Mouse (Mus musculus) megakaryocyte, embryonic 14.5 days (primary cell): ENCODE results near the gene Nxph1. TPM values are rescaled to one million over a fixed set of nuclear protein-coding genes. Genes with fewer than 3 reads are reported as not detected.
A peak's percentile ranks its signal among the peaks of the same experiment; 100 is the strongest.

Experiments used
- H3K27me3 ChIP-seq: replicated peaks from 2 replicates; pipeline ENCODE3; 2012; ENCODE audit warnings: inconsistent platforms
- H3K36me3 ChIP-seq: replicated peaks from 2 replicates; pipeline ENCODE3; 2012; ENCODE audit warnings: low read length, inconsistent platforms, mixed read lengths
- H3K4me1 ChIP-seq: 2 replicates; pipeline ENCODE4 v1.6.1; 2012; ENCODE audit warnings: inconsistent platforms
- H3K4me3 ChIP-seq: replicated peaks from 2 replicates; pipeline ENCODE3; 2012; ENCODE audit warnings: moderate library complexity, mild to moderate bottlenecking, inconsistent platforms
- H3K9me3 ChIP-seq: 2 replicates; pipeline ENCODE4 v1.6.1; 2012; ENCODE audit warnings: inconsistent platforms
- FLI1 ChIP-seq: IDR thresholded peaks from 2 replicates; pipeline ENCODE4 v1.6.1; 2012; ENCODE audit warnings: low read length, inconsistent platforms, mixed read lengths
- GATA1 ChIP-seq: IDR thresholded peaks from 3 replicates; pipeline ENCODE4 v1.6.1; 2012; ENCODE audit warnings: mixed read lengths, low read length, inconsistent platforms, borderline replicate concordance
- polyA plus RNA-seq: library from polyadenylated mRNA; stranded (reverse); fragments of >175 nt; gene quantifications from 2 replicates; pipeline ENCODE4 v1.2.3, GENCODE M21; 2012; ENCODE audit warnings: low replicate concordance; ENCODE audit not compliant: insufficient read depth

Nxph1 gene
- polyA plus RNA-seq, 1 experiment = not detected

GRCm38 (mm10) chr6:8948471-8949411 lies 510 bp downstream of the Nxph1 start:
- Histone ChIP-seq H3K9me3 (0 out of 2 replicates have a peak, but pooled peaks cover 4% of the 10 kb centered on the region), H3K4me3 (peak overlapping the region; percentile 89), H3K4me1 (peaks cover 38% of the 10 kb centered on the region), H3K36me3 (no peaks in the 10 kb centered on the region), H3K27me3 (peaks cover 66% of the 10 kb centered on the region)
- no peak for TF ChIP-seq GATA1
- no peak for TF ChIP-seq FLI1

GRCm38 (mm10) chr6:8949665-8950201 lies 1.5 kb downstream of the Nxph1 start:
- Histone ChIP-seq H3K27me3 (peaks cover 75% of the 10 kb centered on the region), H3K36me3 (no peaks in the 10 kb centered on the region), H3K4me1 (peaks cover 38% of the 10 kb centered on the region), H3K9me3 (0 out of 2 replicates have a peak, but pooled peaks cover 4% of the 10 kb centered on the region), H3K4me3 (peak overlapping the region; percentile 89)
- TF ChIP-seq GATA1 = no peak

DNA sequence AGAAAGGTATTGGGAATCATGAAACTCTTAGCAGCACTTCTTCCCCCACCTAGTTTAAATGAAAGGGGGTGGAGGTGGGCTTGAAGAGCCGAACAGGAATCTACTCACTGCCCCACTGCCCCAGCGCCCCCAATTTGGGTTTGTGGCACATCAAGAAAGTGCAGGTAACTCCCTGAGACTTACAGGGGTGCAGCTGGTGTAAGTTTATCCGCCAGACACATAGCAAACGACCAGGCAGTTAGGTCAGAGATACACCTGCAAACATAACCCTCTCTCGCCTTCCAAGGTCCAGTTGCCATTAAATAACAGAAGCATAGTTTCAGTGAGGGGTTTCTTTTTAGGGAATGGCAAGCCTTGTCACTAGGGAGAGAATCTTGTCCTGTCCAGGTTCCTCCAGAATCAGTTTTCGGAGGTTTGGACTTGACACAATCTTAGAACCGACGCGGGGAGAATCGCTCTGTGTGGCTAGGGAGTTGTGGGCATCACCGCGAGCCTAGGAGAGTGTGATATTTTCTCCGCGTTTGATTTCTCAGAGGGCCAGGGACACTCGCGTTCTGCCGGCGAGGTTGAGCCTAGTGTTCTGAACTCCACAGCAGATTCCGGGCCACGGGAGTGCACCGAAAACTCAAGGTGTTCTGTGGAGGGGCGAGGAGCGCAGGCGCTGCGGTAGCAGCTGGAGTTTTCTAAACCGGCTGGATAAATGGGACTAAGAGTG lies 2.5 kb downstream of the Nxph1 start:
- no peak for TF ChIP-seq GATA1
- no peak for TF ChIP-seq FLI1
- H3K4me1 ChIP-seq = peaks cover 38% of the 10 kb centered on the region
- H3K36me3 ChIP-seq = no peaks in the 10 kb centered on the region
- H3K27me3 ChIP-seq = peaks cover 83% of the 10 kb centered on the region
- H3K4me3 ChIP-seq = peak overlapping the region; percentile 84
- H3K9me3 ChIP-seq = 0 out of 2 replicates have a peak, but pooled peaks cover 4% of the 10 kb centered on the region

- TF ChIP-seq GATA1 (no peak), FLI1 (no peak)
- Histone ChIP-seq H3K36me3 (no peaks in the 10 kb centered on the region), H3K9me3 (peaks cover 8% of the 10 kb centered on the region; the same call in 1 of the 2 replicates), H3K4me3 (peak overlapping the region; percentile 84), H3K27me3 (peaks cover 88% of the 10 kb centered on the region), H3K4me1 (peaks cover 38% of the 10 kb centered on the region)
Observed at GRCm38 (mm10) chr6:8951326-8951695, 3.1 kb downstream of the Nxph1 start.

DNA sequence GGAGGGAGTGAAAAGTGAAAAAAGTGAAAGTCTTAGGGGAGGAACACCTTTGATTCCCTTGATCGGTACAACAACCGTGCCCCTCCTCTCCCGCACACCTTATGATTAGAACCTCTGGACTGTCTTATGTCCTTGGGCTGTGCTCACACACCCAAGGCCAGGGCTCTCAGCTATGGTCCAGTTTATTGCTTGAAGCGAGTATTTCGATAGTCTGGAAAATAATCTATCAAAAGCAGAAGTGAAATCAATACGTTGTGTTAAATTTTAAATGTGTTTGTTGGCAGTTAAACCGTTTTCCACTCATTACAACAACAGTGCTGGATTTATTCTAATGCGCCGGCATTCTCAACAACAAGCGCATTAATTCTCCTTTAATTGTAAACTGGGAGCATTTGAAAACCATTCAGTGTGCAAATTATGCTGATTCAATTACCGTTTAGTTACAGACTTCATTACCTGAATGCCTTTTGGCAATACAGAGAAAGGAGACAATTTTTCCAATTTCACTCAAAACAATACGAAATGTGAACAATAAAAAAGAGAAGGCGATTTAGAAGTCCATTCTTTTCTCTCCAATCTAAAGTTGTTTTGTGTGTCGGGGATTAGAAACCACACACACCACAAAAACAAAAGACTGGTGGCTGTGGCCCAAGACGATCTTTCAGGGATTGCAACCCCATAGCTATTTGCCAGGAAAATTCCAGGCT lies 3.8 kb downstream of the Nxph1 start:
- H3K4me3 ChIP-seq = no peak overlapping the region
- H3K9me3 ChIP-seq = peaks cover 16% of the 10 kb centered on the region; the same call in 1 of the 2 replicates
- no peak for TF ChIP-seq FLI1
- no peak for TF ChIP-seq GATA1
- H3K4me1 ChIP-seq = peaks cover 38% of the 10 kb centered on the region
- H3K36me3 ChIP-seq = no peaks in the 10 kb centered on the region
- peaks cover 93% of the 10 kb centered on the region for H3K27me3 ChIP-seq

DNA sequence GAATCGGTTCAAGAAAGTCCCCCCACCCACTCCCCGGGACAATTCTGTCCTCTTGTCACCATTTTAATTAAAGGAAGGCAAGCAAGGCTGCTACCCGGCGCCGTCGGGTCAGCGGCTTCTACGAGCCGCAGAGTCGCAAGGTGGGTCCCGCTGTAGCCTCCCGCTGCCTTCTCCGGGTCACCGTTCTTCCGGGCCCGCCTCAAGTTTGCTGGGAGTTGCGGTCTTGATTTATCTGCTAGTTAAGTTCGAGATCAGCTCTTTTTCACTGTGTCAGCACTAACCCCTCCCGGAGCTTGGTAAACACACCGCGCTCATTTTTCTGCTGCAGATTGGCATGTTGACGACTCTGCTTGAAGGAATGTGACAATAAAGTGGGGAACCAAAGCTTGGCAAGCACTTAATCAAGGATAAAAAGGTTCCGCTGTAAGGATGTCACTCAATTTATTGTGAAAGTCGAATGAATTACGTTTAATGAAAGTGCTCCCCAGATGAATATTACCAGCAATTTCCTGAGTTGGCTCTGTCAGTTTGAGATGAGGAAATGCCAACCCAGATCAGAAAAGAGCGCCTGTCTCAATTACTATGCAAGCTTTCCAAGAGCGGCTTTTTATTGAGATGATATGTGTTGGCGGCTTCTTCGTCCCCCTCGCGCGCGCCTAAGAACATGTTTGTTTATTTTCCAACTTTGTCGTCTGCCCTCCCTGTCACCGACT lies 7.7 kb downstream of the Nxph1 start:
- H3K9me3 ChIP-seq = peaks cover 14% of the 10 kb centered on the region; the same call in 1 of the 2 replicates
- H3K4me1 ChIP-seq = peaks cover 9% of the 10 kb centered on the region
- H3K4me3 ChIP-seq = no peak overlapping the region
- TF ChIP-seq GATA1 (no peak), FLI1 (no peak)
- H3K27me3 ChIP-seq = peaks cover 73% of the 10 kb centered on the region
- H3K36me3 ChIP-seq = no peaks in the 10 kb centered on the region

DNA sequence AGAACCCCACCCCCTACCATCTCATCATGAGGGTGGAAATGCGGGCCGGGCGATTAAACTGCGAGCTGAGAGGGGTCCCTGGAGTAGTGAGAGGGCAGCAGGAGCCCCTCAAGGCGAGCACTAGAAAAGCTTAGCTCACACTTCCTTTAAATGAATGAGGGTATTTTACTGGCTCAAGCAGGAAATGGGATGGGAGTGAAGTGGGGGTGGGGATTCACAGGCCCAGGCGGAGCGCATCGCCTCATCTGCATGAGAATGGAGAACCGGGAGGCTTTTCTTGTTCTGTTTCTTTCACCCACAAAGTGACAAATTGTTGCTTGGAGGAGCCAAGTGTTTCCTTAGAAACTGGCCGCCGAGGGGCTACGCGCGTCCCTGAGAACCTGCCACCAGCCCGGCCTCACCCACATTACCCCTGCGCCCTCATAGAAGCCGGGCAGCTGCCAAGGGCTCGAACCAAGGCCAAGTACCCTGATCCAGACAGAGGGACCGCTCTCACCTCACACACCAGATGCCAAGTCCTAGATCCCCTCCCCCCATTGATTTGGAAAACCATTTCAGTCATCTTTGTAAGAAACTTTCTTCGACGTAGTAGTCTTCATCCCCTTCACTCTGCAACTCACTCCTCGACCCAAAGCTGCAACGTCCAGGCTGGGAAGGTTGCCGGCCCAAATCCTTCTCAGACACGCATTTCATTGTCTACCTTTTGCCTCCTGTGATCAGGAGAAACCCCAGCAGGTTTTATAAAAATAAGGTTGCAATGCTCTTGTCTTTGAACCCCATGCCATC lies 8.7 kb downstream of the Nxph1 start:
- H3K4me1 ChIP-seq = no peaks in the 10 kb centered on the region; the same call in 1 of the 2 replicates
- H3K9me3 ChIP-seq = peaks cover 14% of the 10 kb centered on the region; the same call in 1 of the 2 replicates
- no peaks in the 10 kb centered on the region for H3K36me3 ChIP-seq
- peaks cover 64% of the 10 kb centered on the region for H3K27me3 ChIP-seq
- H3K4me3 ChIP-seq = no peak overlapping the region
- TF ChIP-seq FLI1 (no peak), GATA1 (no peak)

DNA sequence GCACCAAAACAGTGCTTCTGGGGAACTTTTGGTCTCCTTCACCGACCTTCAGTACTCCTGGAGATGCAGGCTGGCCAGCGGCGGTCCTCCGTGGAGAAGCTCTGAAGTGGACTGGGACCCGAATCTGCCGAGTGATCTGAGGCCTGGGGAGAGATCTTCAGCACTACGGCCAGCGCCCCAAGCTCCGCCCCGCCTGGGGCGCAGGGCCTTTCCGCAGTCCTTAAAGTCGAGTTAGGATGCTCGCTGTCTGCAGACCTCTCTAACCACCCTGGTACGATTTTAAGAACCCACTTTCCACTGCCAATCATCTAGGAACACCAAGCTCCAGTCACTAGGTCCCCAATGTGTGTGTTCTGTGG lies 9.3 kb downstream of the Nxph1 start:
- Histone ChIP-seq H3K9me3 (peaks cover 14% of the 10 kb centered on the region; the same call in 1 of the 2 replicates), H3K4me3 (no peak overlapping the region), H3K4me1 (no peaks in the 10 kb centered on the region; the same call in 1 of the 2 replicates), H3K27me3 (peaks cover 58% of the 10 kb centered on the region), H3K36me3 (no peaks in the 10 kb centered on the region)
- no peak for TF ChIP-seq FLI1
- TF ChIP-seq GATA1 = no peak
